Mouse (Mus musculus) C2C12 (cell line): ENCODE data around the gene Bcl2. TPM values are rescaled to one million over a fixed set of nuclear protein-coding genes. Genes with fewer than 3 reads are reported as not detected.
A peak's percentile ranks its signal among the peaks of the same experiment; 100 is the strongest.

Source experiments
- H3K27me3 ChIP-seq: one replicate; pipeline ENCODE4 v1.6.1; 2011; ENCODE audit not compliant: control insufficient read depth, insufficient read depth, insufficient read length
- H3K36me3 ChIP-seq: one replicate; pipeline ENCODE4 v1.6.1; 2011; ENCODE audit not compliant: control insufficient read depth, insufficient read depth
- H3K4me3 ChIP-seq: one replicate; pipeline ENCODE4 v1.5.1; 2011; ENCODE audit warnings: mild to moderate bottlenecking, control low read depth; ENCODE audit not compliant: poor library complexity, insufficient read depth, severe bottlenecking
- H3K79me2 ChIP-seq: one replicate; pipeline ENCODE4 v1.6.1; 2011; ENCODE audit not compliant: control insufficient read depth, insufficient read depth
- H3K79me3 ChIP-seq: one replicate; pipeline ENCODE4 v1.6.1; 2011; ENCODE audit warnings: low read depth, control low read depth
- H3ac ChIP-seq: one replicate; pipeline ENCODE3; 2011; ENCODE audit warnings: low read depth; ENCODE audit not compliant: control insufficient read depth, insufficient read length
- CEBPB ChIP-seq: IDR thresholded peaks from one replicate; pipeline ENCODE4 v1.6.1; 2011; ENCODE audit warnings: low read depth, mild to moderate bottlenecking, control low read depth, moderate library complexity
- CTCF ChIP-seq: IDR thresholded peaks from one replicate; pipeline ENCODE4 v1.5.1; 2011; ENCODE audit not compliant: control insufficient read depth, insufficient read depth, insufficient read length
- FOSL1 ChIP-seq: IDR thresholded peaks from one replicate; pipeline ENCODE4 v1.8.0; 2011; ENCODE audit warnings: mild to moderate bottlenecking, low read length; ENCODE audit not compliant: poor library complexity, insufficient read depth, severe bottlenecking
- MAX ChIP-seq: IDR thresholded peaks from one replicate; pipeline ENCODE4 v1.6.1; 2011; ENCODE audit warnings: mild to moderate bottlenecking, control low read depth
- MYOD1 ChIP-seq: IDR thresholded peaks from one replicate; pipeline ENCODE4 v1.6.1; 2011; ENCODE audit warnings: low read depth; ENCODE audit not compliant: control insufficient read depth, insufficient read length
- MYOG ChIP-seq: IDR thresholded peaks from one replicate; pipeline ENCODE4 v1.6.1; 2011; ENCODE audit not compliant: control insufficient read depth, insufficient read length; ENCODE audit errors: extremely low read depth
- USF1 ChIP-seq: IDR thresholded peaks from one replicate; pipeline ENCODE4 v1.6.1; 2011; ENCODE audit warnings: low read depth, mild to moderate bottlenecking, control low read depth, moderate library complexity
- polyA plus RNA-seq: library from polyadenylated mRNA; unstranded; fragments of >200 nt; fragmentation: generic; extraction: Trizol; gene quantifications from one replicate; pipeline ENCODE4 v1.2.1, GENCODE M21; 2012; ENCODE audit warnings: missing spikeins

Bcl2 gene
- polyA plus RNA-seq, 1 experiment, result 1.8 TPM

DNA sequence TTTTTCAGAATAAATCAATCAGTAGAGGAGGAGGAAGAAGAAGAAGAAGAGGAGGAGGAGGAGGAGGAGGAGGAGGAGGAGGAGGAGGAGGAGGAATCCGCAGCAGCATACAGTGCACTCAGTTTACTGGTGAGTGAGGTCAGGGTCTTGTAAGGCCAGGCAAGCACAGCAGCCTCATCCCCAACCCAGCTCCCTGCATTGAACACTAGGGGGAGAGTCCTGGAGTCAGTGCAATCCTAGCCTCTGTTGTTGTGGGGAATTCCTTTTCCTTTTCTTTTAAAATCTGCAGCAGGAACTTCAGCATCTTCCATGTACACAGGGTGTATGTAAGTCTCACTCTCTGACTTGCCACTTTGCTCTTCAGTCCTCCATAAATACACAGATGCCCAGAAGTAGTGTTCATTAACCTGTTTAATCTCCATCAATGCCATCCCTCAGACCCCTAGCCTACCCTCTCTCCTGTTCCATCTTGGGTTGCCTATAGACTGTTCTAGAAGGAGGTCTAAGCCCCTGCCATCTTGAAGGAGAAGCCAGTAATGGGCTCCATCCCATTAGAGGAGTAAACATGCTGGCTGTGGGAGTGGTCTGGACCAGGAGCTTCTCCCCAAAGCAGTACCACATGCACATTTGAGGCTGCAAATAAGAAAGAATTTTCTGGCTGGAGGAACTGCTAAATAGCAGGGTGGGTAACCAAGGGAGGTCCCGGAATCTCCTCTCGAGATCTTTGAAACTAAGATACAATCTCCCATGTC is 85.2 kb downstream of the Bcl2 start:
- Histone ChIP-seq H3K79me2 (no peaks in the 10 kb centered on the region), H3K27me3 (no peaks in the 10 kb centered on the region), H3K79me3 (no peaks in the 10 kb centered on the region), H3K36me3 (no peaks in the 10 kb centered on the region), H3K4me3 (no peak overlapping the region), H3ac (no peak overlapping the region)
- TF ChIP-seq FOSL1 (no peak), CTCF (peak; percentile 64), MAX (no peak)

DNA sequence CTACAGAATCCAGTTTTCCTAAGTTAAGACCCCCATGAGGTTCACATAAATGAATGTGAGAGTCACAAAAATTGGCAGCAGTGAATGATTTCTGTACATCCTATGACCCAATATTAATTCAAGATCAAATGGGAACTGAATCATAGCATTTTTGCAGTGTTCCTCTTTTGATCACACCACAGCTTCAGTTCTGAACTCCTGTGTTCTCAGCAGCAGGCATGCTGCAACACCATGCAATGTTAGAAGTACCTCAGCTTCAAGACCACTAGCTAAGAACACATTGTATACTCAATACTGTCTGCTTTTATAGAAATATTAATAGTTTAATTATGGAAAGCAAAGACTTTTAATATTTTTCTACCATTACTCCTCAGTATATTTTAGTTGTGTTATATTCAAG is 85.8 kb downstream of the Bcl2 start:
- Histone ChIP-seq H3K79me3 (no peaks in the 10 kb centered on the region), H3K36me3 (no peaks in the 10 kb centered on the region), H3ac (no peak overlapping the region), H3K4me3 (no peak overlapping the region), H3K27me3 (no peaks in the 10 kb centered on the region), H3K79me2 (no peaks in the 10 kb centered on the region)
- TF ChIP-seq USF1 (no peak), CEBPB (no peak), MAX (no peak), MYOG (no peak), CTCF (no peak), MYOD1 (no peak), FOSL1 (no peak)

DNA sequence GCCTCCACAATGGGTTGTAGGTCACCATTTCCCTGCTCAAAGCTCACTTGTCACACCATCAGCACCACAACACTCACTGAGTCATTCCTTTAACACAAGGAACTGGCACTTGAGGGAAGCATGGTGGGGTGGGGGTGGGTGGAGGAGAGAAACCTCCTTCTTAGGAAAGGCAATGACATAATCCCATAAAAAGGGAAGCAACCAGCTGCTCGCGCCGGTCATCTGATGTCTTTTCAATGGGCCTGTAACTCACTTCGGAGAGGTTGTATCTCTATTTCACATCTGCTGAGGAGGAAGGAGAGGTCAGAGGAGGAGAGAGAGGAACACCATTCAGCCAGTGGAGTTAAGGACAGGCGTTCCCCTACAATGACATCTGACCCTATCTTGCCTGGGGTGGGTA is 86.8 kb downstream of the Bcl2 start:
- no peaks in the 10 kb centered on the region for H3K79me3 ChIP-seq
- H3K79me2 ChIP-seq, result no peaks in the 10 kb centered on the region
- no peak for TF ChIP-seq MYOG
- TF ChIP-seq MYOD1, result peak; percentile 94
- TF ChIP-seq MAX, result peak; percentile 66
- no peak overlapping the region for H3K4me3 ChIP-seq
- H3K36me3 ChIP-seq, result no peaks in the 10 kb centered on the region
- H3K27me3 ChIP-seq, result no peaks in the 10 kb centered on the region
- H3ac ChIP-seq, result no peak overlapping the region

DNA sequence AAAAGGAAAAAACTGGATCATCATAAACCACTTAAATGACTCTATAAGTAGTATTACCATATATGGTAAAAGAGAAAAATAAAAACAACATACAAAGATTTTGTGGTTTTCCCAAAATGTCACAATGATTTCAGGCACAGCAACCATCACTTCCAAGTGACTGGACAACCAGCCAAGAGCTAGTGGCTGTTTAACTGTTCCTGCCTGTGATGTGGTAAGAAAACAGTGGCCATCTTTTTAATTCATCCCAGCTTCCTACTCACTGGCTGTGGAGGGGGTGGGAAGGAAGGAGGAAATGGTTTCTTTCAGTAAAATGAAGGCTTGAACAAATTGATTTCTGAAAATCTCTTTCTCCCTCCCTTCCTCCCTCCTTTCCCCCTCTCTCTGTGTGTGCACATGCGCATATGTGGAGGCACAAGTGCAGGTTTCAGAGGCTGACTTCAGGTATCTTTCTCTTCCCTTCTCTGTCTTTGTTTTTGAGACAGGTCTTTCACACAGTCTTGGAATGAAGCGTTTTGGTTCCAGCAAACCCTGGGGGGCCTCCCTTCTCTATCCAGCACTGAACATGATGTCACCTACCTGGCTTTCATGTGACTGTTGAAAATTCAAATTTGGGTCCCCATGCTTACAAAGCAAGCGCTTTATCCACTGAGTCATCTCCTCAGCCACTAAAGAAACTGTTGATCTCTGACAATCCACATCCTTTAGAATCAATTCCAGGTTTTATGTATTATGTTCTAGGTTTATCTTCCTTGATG is 93.7 kb downstream of the Bcl2 start:
- TF ChIP-seq MAX (no peak), MYOD1 (no peak), FOSL1 (no peak), USF1 (no peak), CTCF (no peak), MYOG (no peak)
- no peaks in the 10 kb centered on the region for H3K36me3 ChIP-seq
- H3K79me3 ChIP-seq, result no peaks in the 10 kb centered on the region
- no peak overlapping the region for H3ac ChIP-seq
- H3K27me3 ChIP-seq, result no peaks in the 10 kb centered on the region
- no peaks in the 10 kb centered on the region for H3K79me2 ChIP-seq
- H3K4me3 ChIP-seq, result no peak overlapping the region

DNA sequence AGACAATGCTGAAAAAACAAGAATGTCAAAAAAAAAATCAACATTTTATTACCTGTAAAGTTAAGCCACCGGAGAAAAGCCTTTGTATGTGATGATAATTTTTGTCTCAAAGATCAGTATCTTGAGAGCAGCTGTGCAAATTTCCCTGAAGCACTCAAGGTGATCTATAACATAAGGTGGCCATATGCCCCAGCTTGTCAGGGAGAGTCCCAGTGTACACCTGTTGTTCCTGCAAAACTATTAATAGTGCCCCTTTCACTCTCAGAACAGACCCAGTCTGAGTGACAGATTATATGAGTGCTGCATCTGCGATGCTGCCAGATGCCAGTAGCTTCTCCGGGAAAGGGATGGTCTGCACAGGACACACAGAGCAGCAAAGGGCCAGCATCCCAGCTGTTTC is 95.3 kb downstream of the Bcl2 start:
- no peaks in the 10 kb centered on the region for H3K79me3 ChIP-seq
- no peaks in the 10 kb centered on the region for H3K36me3 ChIP-seq
- H3K79me2 ChIP-seq, result no peaks in the 10 kb centered on the region
- H3K27me3 ChIP-seq, result no peaks in the 10 kb centered on the region
- no peak overlapping the region for H3K4me3 ChIP-seq
- no peak for TF ChIP-seq MYOG
- TF ChIP-seq CEBPB, result no peak
- TF ChIP-seq CTCF, result no peak
- no peak for TF ChIP-seq MYOD1
- TF ChIP-seq USF1, result no peak
- TF ChIP-seq FOSL1, result no peak
- TF ChIP-seq MAX, result no peak
- H3ac ChIP-seq, result no peak overlapping the region

DNA sequence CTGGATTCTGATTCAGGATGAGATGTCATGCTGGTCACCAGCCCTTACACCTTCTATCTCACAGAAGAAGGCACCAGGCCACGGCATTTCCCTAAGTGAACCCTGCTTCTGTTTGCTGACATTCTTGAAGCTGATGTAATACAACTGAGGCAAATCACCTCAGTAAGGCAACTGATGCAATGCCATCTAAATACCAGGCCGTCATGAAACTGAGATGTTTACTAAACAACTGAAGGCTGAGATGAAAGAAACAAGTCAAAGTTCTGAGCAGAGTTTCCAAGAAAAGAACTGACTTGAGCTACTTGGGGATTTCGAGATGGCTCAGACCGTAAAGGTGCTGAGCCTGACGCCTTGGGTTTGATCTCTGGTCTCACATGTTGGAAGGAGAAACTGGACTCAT is 97.1 kb downstream of the Bcl2 start:
- H3K27me3 ChIP-seq, result no peaks in the 10 kb centered on the region
- H3K79me3 ChIP-seq, result no peaks in the 10 kb centered on the region
- no peak overlapping the region for H3K4me3 ChIP-seq
- TF ChIP-seq FOSL1 (no peak), MYOG (no peak), MAX (no peak), USF1 (no peak)
- H3K36me3 ChIP-seq, result no peaks in the 10 kb centered on the region
- no peak overlapping the region for H3ac ChIP-seq
- no peaks in the 10 kb centered on the region for H3K79me2 ChIP-seq
